Mouse (Mus musculus): ENCODE measurements around the gene R3hdm2. TPM values are rescaled to one million over a fixed set of nuclear protein-coding genes. Genes with fewer than 3 reads are reported as not detected.
A peak's percentile ranks its signal among the peaks of the same experiment; 100 is the strongest.

R3hdm2 gene
- polyA plus RNA-seq, 1 experiment, result 475 TPM

- peaks cover 29% of the 10 kb centered on the region for H3K4me1 ChIP-seq (ENCODE audit: control insufficient read depth, insufficient read depth, low read length)
- no peak for TF ChIP-seq CTCF (IDR thresholded peaks at IDR 0.05; ENCODE audit: insufficient read depth, low read depth, low read length)
- TF ChIP-seq POLR2A (IDR thresholded peaks at IDR 0.05; ENCODE audit: insufficient read depth, low read depth, low read length), result no peak
- H3K4me3 ChIP-seq (ENCODE audit: insufficient read depth, low read depth, low read length), result no peak overlapping the region
- 53% methylated on average over 18 of the region's 18 CpGs for WGBS
- no peak overlapping the region for H3K27ac ChIP-seq (ENCODE audit: insufficient read depth, low read depth, low read length)
Observed at GRCm38 (mm10) chr10:127490160-127491127, 110.3 kb downstream of the R3hdm2 start.

GRCm38 (mm10) chr10:127491128-127491512, 111.0 kb downstream of the R3hdm2 start:
- Histone ChIP-seq H3K4me1 (ENCODE audit: control insufficient read depth, insufficient read depth, low read length) (peaks cover 29% of the 10 kb centered on the region), H3K27ac (ENCODE audit: insufficient read depth, low read depth, low read length) (no peak overlapping the region), H3K4me3 (ENCODE audit: insufficient read depth, low read depth, low read length) (no peak overlapping the region)
- TF ChIP-seq CTCF (IDR thresholded peaks at IDR 0.05; ENCODE audit: insufficient read depth, low read depth, low read length) (no peak), POLR2A (IDR thresholded peaks at IDR 0.05; ENCODE audit: insufficient read depth, low read depth, low read length) (no peak)
- WGBS, result 39% methylated on average over 8 of the region's 8 CpGs

DNA sequence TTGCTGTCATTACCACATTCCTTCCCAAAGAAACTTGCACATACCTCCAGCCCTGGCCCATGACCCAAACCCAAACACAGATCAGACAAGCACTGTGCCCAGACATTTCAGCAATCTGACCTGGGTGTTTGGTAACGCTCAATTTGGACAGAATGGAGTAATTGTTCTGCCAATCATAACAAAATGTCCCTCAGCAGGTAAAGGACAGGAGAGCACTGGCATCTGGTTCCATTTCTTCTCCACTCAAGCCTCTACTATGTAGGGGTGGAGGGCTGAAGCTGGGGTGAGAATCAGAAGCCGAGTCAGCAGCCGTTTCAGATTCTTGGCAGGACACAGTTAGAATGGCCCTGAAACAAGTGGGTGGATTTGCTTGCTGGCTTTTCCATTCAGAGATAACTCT, 112.0 kb downstream of the R3hdm2 start:
- WGBS, result 48% methylated on average over 3 of the region's 3 CpGs

GRCm38 (mm10) chr10:127496156-127496555, 116.0 kb downstream of the R3hdm2 start:
- H3K27ac ChIP-seq (ENCODE audit: insufficient read depth, low read depth, low read length), result no peak overlapping the region
- H3K4me3 ChIP-seq (ENCODE audit: insufficient read depth, low read depth, low read length), result no peak overlapping the region
- TF ChIP-seq POLR2A (IDR thresholded peaks at IDR 0.05; ENCODE audit: insufficient read depth, low read depth, low read length) (no peak), CTCF (IDR thresholded peaks at IDR 0.05; ENCODE audit: insufficient read depth, low read depth, low read length) (no peak)
- peaks cover 13% of the 10 kb centered on the region for H3K4me1 ChIP-seq (ENCODE audit: control insufficient read depth, insufficient read depth, low read length)
- WGBS, result 97% methylated on average over 3 of the region's 3 CpGs

More for the DNA sequence above, 112.0 kb downstream of the R3hdm2 start:
- H3K4me1 ChIP-seq (ENCODE audit: control insufficient read depth, insufficient read depth, low read length), result peaks cover 29% of the 10 kb centered on the region
- no peak for TF ChIP-seq CTCF (IDR thresholded peaks at IDR 0.05; ENCODE audit: insufficient read depth, low read depth, low read length)
- no peak for TF ChIP-seq POLR2A (IDR thresholded peaks at IDR 0.05; ENCODE audit: insufficient read depth, low read depth, low read length)
- H3K27ac ChIP-seq (ENCODE audit: insufficient read depth, low read depth, low read length), result no peak overlapping the region
- H3K4me3 ChIP-seq (ENCODE audit: insufficient read depth, low read depth, low read length), result no peak overlapping the region

GRCm38 (mm10) chr10:127499516-127499915, 119.4 kb downstream of the R3hdm2 start:
- WGBS, result 54% methylated on average over 5 of the region's 5 CpGs
- TF ChIP-seq POLR2A (IDR thresholded peaks at IDR 0.05; ENCODE audit: insufficient read depth, low read depth, low read length) (no peak), CTCF (IDR thresholded peaks at IDR 0.05; ENCODE audit: insufficient read depth, low read depth, low read length) (no peak)
- H3K27ac ChIP-seq (ENCODE audit: insufficient read depth, low read depth, low read length), result no peak overlapping the region

DNA sequence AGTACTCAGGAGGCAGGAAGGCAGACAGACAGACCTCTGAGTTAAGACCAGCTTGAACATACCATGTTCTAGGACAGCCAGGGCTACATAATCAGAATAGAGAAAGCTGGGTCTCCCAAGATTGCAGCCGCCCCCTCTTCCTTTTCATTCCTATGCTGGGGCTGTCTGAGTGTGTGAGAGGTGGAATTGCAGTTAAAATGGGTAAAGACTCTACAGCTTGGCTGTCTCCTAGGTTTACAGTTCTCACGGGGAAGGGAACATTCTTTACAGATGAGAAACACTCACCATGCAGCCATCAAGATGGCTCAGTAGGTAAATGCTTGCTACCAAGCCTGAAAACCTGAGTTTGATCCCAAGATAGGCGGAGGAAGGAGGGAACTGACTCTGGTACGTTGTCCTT, 119.9 kb downstream of the R3hdm2 start:
- no peak overlapping the region for H3K27ac ChIP-seq (ENCODE audit: insufficient read depth, low read depth, low read length)
- WGBS, result 80% methylated on average over 4 of the region's 4 CpGs
- H3K4me3 ChIP-seq (ENCODE audit: insufficient read depth, low read depth, low read length), result no peak overlapping the region
- H3K4me1 ChIP-seq (ENCODE audit: control insufficient read depth, insufficient read depth, low read length), result peaks cover 12% of the 10 kb centered on the region
- TF ChIP-seq POLR2A (IDR thresholded peaks at IDR 0.05; ENCODE audit: insufficient read depth, low read depth, low read length) (no peak), CTCF (IDR thresholded peaks at IDR 0.05; ENCODE audit: insufficient read depth, low read depth, low read length) (no peak)

More at GRCm38 (mm10) chr10:127499516-127499915, 119.4 kb downstream of the R3hdm2 start:
- H3K4me1 ChIP-seq (ENCODE audit: control insufficient read depth, insufficient read depth, low read length), result peaks cover 14% of the 10 kb centered on the region
- H3K4me3 ChIP-seq (ENCODE audit: insufficient read depth, low read depth, low read length), result no peak overlapping the region

DNA sequence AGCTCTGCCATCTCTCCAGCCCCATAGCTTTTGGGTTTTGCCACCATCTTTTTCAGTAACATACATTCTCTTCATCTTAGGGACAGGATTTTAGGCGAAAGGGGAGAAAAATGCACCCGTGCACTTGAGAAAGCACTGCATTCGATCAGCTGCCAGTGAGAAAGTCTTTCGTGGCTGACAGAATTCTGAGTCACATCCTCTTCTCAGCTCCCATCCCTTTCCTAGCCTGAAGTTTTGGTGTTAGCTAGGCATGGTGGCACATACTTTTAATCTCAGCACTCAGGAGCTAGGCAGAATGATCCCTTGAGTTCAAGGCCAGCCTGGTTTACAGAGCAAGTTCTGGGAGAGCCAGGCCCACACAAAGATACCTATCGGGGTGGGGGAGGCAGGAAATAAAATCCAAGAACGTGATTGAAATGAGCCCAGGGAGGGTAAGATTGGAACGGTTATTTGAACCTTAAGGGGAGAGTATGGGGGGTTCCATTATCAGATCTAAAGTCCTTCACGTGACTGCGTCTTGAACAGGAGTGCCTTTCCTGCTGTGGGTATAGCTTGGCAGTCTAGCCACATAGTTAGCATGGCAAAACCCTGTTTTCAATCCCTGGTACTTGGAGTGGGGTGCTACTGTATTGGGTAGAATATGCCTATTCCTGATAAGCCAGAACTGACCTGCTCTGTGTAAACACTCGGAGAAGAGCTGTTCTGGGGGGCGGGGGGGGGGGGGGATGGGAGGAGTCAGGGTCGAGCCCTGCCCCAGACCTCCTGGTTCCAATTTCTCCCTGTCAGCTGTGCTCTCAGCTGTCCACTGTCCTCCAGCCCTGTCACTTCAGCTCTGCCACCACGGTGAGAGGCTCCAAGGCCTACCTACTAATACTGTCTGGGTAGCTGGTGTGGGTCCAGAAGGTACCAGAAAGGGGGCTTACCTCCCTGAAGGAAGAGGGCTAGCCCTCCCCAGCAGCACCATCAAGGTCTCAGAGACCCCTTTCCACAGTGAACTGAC, 121.1 kb downstream of the R3hdm2 start, which contains the start of gene Stac3:
Gene Stac3, plus strand, starts transcription at position 793 of the 1,000 bp plus-strand sequence.
- Histone ChIP-seq H3K27ac (ENCODE audit: insufficient read depth, low read depth, low read length) (no peak within 1 kb of the TSS), H3K4me1 (ENCODE audit: control insufficient read depth, insufficient read depth, low read length) (peaks cover 14% of the 10 kb centered on the region), H3K4me3 (ENCODE audit: insufficient read depth, low read depth, low read length) (no peak within 1 kb of the TSS)
- 77% methylated on average over 13 of the region's 13 CpGs for WGBS
- TF ChIP-seq CTCF (IDR thresholded peaks at IDR 0.05; ENCODE audit: insufficient read depth, low read depth, low read length) (no peak), POLR2A (IDR thresholded peaks at IDR 0.05; ENCODE audit: insufficient read depth, low read depth, low read length) (no peak)

- Histone ChIP-seq H3K27ac (ENCODE audit: insufficient read depth, low read depth, low read length) (peak overlapping the region; percentile 19; the same call in 1 of the 2 replicates), H3K4me3 (ENCODE audit: insufficient read depth, low read depth, low read length) (no peak overlapping the region), H3K4me1 (ENCODE audit: control insufficient read depth, insufficient read depth, low read length) (peaks cover 65% of the 10 kb centered on the region)
- 14% methylated on average over 15 of the region's 15 CpGs for WGBS
- TF ChIP-seq CTCF (IDR thresholded peaks at IDR 0.05; ENCODE audit: insufficient read depth, low read depth, low read length), result peak; percentile 46; the same call in 1 of the 2 replicates
- TF ChIP-seq POLR2A (IDR thresholded peaks at IDR 0.05; ENCODE audit: insufficient read depth, low read depth, low read length), result no peak
Observed at GRCm38 (mm10) chr10:127508239-127508638, 128.1 kb downstream of the R3hdm2 start.
